Mouse (Mus musculus) megakaryocyte-erythroid progenitor cell, adult 5-6 weeks (primary cell): Measurements from ENCODE around the gene Olr1. TPM values are rescaled to one million over a fixed set of nuclear protein-coding genes. Genes with fewer than 3 reads are reported as not detected.
"Not testable (repeated sequence)": the region's sequence is repeated elsewhere in the genome, so short reads cannot be mapped to it uniquely, and the experiment has no call there.

Source experiments
- ATAC-seq: replicated peaks from 2 replicates; pipeline ENCODE4 v1.8.0; 2016; ENCODE audit warnings: mild to moderate bottlenecking, inconsistent platforms; ENCODE audit not compliant: severe bottlenecking, poor library complexity, low FRiP score, low TSS enrichment
- total RNA-seq, 2 experiments: library from RNA; stranded (forward) in 1 of 2; stranded (reverse) in 1 of 2; fragments of 200-1000, 215-1000 nt in 1 of 2; fragments of >200 nt in 1 of 2; fragmentation: Nextera tagmentation in 1 of 2; gene quantifications; 2 replicates each; pipeline ENCODE4 v1.2.3; 2014 to 2017

Olr1 gene
- total RNA-seq, 2 experiments from 2014 or later: 4.9 TPM; not detected in 1

DNA sequence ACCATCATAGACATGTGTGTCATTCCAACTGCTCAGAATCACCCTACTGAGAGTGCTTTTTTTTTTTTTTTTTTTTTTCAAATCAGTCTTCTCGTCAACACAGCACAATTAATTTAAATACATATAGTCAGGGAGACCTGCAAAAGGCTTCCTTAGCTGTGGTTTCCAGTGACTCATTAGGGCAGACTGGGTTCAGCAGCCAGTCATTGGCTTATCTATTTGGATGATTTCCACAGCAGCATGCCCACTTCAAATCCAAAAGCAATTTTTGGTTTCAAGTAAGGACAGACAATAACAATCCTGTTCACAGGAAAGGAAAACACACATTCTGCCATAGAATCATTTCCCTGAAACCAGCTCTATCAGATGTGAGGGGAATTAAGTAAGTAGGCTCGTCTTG lies 7.4 kb upstream of the Olr1 start:
- no peak for ATAC-seq

DNA sequence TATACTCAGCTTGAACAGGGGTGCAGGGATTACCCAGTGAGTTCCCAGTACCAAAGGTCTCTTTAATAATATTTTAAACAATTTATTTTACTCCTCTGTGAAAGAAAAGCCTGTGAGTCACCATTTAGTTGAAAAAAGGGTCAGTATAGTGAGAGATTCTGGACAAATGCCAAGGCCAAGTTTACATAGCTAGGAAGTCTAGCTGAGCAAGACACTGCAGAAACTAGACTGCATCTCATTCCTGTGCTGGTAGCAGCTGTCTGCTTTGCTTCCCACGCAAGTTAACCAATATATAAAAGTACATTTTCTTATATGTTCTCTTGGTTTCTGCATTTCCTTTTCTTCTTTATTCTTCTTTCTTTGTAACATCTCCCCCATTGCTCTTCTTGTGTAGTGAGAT lies 6.4 kb upstream of the Olr1 start:
- ATAC-seq: no peak

GRCm38 (mm10) chr6:129512868-129513267 lies 5.9 kb upstream of the Olr1 start:
- ATAC-seq: no peak

GRCm38 (mm10) chr6:129512367-129512766 lies 5.4 kb upstream of the Olr1 start, which contains the start of gene Tmem52b:
Gene Tmem52b (plus strand): TSS chr6:129512555.
- no peak for ATAC-seq

- no peak for ATAC-seq
Observed at GRCm38 (mm10) chr6:129510120-129510911, 3.4 kb upstream of the Olr1 start.

DNA sequence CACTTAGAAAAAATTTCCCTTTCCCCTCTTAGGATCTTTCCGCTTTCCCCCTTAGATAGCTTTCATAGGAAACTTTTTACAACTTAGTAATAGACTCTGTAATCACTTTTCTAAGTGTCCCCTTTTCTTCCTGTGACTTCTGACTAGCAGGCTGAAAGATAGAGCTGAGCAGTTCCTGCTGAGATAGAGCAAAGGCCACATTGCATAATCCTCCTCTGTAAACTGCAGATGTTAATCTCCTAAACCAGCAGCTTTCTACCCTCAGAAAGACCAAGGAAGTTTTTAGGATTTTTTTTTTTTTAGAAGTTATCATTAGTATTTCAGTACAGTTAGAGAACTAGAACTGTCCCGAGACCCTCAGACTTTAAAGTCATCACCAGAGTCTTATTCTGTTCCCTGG lies 3.5 kb downstream of the Olr1 start:
- ATAC-seq: no peak

DNA sequence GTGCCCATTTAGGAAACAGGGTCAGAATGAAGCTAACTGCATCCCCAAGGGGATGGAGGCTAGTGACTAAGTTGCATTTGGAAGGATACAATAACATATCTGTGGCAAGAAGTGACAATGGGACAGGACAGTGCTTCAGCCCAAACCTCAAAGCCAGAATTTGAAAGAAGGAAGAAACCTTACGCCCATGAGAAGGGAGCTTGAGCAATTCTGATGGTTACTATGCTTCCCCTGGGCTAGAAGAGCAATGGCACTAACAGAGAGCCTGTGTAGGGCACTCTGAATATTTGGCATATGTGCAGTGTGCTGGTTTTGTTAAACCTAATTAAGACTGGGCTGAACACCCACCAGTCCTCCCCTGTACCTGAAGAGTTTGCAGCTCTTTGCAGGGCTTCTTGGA lies 7.4 kb downstream of the Olr1 start:
- ATAC-seq: not testable (repeated sequence)

DNA sequence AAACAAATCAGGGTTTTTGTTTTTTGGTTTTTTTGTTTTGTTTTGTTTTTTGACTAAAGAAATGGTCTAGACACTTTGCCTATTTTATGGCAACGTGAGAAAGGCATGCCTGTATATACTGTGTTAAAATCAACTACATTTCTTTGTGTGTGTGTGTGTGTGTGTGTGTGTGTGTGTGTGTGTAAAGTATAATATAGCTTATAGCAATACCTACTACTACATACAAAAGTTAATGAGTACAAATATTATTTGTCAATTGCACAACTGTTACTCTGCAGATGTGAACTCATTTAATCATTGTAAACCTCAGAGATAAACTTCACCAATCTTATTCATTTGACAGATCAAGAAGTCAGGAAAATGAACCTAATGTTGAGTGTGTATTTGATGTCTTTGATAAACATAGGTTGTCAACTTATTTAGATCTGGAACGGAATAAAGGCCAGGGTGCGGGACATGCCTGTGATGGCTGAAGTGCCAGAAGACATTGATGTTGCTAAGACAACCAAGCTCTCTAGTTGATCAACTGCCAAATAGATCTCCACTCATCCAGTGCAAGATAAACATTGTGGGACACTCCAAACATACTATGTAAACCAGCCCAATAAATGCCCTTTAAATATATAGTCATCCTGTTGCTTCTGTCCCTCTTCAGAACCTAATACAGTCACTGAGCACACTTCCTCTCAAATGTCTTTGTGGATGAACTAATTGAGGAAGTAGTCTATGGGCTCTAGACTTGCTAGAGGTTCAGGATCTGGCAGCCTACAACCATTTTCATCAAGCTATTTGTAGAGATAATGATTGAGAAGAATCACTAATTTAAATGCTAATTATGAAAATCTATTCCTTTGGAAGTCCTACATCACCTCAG lies 9.4 kb downstream of the Olr1 start:
- no peak for ATAC-seq

GRCm38 (mm10) chr6:129494924-129495323 lies 12.0 kb downstream of the Olr1 start:
- ATAC-seq: no peak

- no peak for ATAC-seq
Observed at GRCm38 (mm10) chr6:129480089-129480958, 26.6 kb downstream of the Olr1 start.

- ATAC-seq: peak; percentile 84
Observed at GRCm38 (mm10) chr6:129476404-129477126, 30.4 kb downstream of the Olr1 start.

DNA sequence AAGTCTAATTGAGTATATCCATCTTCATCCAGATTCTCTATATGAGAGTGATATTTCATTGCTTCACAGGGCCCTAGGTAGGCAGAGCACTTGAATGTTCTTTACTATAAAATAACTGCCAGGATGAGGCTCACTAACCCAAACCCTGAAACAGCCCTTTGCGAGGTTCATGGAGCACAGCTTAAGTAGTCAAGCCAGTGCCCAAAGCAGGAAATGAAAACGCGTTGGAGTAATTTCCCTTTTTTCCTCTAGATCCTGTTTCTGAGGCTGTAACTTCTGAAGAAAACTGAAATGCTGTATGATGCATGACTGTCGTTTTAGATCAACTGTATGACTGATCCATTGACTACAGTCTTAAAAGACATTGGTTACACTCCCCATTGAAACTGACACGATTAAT lies 34.3 kb downstream of the Olr1 start:
- ATAC-seq: no peak

DNA sequence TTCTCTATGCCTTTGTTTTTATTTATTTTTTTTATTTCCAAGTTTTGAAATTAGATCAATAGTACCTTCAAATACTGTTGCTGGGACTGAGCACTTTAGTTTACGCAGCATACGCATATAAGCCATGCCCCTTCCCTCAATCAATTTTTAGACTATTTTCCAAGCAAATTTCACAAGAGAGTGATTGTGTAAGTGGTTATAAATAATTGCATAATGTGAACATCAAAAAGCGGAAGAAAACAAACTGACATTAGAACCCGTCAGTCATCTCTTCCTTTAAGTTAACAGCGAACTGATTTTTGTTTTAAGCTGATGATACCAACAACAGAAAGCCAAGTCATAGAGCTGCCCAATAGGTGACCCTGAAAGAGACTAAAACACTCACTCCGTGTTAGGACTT lies 35.6 kb downstream of the Olr1 start:
- no peak for ATAC-seq

DNA sequence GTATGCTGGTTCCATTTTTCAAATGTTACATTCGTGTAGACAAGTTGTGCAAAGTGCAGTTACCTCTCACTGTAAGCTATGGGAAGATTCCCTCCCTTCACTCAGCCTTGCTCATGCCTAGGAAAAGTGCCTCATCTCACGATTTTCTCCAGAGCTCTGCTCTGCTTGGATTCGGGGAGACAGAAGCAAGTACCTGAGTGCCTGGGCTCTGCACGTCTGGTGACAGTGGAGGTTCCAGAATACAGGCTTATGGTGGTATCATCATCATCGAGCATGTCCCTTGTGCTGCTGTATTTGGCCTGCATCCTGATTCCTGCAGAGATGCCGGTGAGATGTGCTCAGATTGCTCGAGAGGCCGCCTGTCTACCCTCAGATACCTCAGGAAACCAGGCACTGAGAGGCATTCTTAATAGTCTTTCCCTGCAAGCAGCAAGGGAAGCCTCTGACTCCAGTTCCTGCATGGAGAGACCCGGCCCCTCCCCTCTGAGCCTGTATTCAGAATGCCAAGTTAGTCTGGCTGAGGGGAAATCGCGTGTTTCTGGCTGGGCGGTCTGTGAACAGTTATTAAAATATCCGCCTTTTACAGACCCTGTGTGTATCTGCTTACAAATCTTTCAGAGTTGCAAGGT lies 55.4 kb downstream of the Olr1 start, which contains the start of gene Clec1a:
Gene Clec1a, minus strand, starts transcription at position 590 of the 629 bp plus-strand sequence.
- peak; percentile 47 for ATAC-seq

DNA sequence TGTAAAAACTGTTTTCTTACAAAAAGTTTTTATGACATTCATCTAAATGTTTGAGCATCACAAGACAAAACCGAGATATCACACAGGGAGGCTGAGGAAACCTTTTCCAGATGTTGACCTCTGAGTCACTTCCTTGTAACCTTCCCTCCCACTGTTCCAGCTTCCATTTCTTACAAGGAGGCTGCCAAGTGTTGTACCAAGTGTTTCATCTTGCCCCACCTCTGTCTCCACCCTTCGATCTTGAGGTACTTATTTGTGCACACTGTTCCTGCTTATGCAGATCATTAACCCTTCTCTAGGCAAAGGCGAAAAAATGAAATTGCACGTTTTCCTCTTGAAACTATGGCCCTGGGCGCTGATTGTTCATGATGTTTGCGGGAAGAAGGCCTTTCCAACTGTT lies 57.2 kb downstream of the Olr1 start:
- ATAC-seq: no peak

GRCm38 (mm10) chr6:129438033-129438432 lies 68.9 kb downstream of the Olr1 start:
- no peak for ATAC-seq

DNA sequence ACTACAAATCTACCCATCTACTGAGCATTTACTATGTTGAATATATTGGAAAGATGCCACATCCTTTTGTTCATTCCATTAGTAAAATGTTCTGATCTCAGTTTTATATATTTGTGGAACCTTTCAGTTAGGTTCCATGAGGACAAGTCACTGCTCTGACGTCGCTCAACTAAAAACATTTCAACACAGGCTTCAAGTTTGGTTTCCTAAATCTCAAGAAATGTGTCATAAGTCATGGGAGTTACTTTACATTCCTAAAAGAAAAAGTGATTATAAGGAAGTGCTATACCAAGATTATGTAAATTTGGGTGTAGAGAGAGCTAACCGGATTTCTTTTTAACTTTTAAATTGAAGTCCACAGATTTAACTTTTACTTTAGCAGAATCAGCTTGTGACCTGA lies 70.9 kb downstream of the Olr1 start:
- ATAC-seq: no peak
